Mouse (Mus musculus) kidney, postnatal 0 days (tissue): ENCODE data around the gene Tex47. TPM values are rescaled to one million over a fixed set of nuclear protein-coding genes. Genes with fewer than 3 reads are reported as not detected.
A peak's percentile ranks its signal among the peaks of the same experiment; 100 is the strongest.

Experiments
- ATAC-seq: fragments of 200-750 bp; cut with Nextera tagmentation; replicated peaks from 2 replicates; pipeline ENCODE4 v1.8.0; 2017; ENCODE audit warnings: low read depth, moderate number of reproducible peaks, moderate TSS enrichment, moderate library complexity; ENCODE audit not compliant: low FRiP score
- DNase-seq: peaks from one replicate; pipeline ENCODE4 v3.0.0-alpha.2; 2016; ENCODE audit warnings: low spot score
- H3K27ac ChIP-seq: fragments of 300-500 bp; sonication (generic); 2 replicates; pipeline ENCODE4 v1.5.1; 2014; ENCODE audit warnings: mild to moderate bottlenecking
- H3K27me3 ChIP-seq: fragments of 300-500 bp; sonication (generic); 2 replicates; pipeline ENCODE4 v1.6.1; 2014; ENCODE audit warnings: low read length, mixed read lengths; ENCODE audit not compliant: insufficient read depth
- H3K36me3 ChIP-seq: fragments of 300-500 bp; sonication (generic); 2 replicates; pipeline ENCODE4 v1.6.1; 2014; ENCODE audit warnings: low read length, mixed read lengths; ENCODE audit not compliant: insufficient read depth
- H3K4me1 ChIP-seq: fragments of 300-500 bp; sonication (generic); replicated peaks from 2 replicates; pipeline ENCODE4 v1.6.1; 2014; ENCODE audit warnings: antibody characterized with exemption, low read length, mixed read lengths; ENCODE audit not compliant: insufficient read depth
- H3K4me2 ChIP-seq: fragments of 300-500 bp; sonication (generic); 2 replicates; pipeline ENCODE4 v1.6.1; 2014; ENCODE audit warnings: mild to moderate bottlenecking, low read length, moderate library complexity, mixed read lengths
- H3K4me3 ChIP-seq: fragments of 300-500 bp; sonication (generic); replicated peaks from 2 replicates; pipeline ENCODE4 v1.5.1; 2014; ENCODE audit warnings: low read depth, low read length
- H3K9ac ChIP-seq: fragments of 300-500 bp; sonication (generic); 2 replicates; pipeline ENCODE4 v1.6.1; 2014; ENCODE audit warnings: low read depth, low read length
- H3K9me3 ChIP-seq: fragments of 300-500 bp; sonication (generic); replicated peaks from 2 replicates; pipeline ENCODE4 v1.6.1; 2016; ENCODE audit warnings: low read length, inconsistent platforms, mixed read lengths
- CTCF ChIP-seq: IDR thresholded peaks from 2 replicates; pipeline ENCODE4 v1.5.1; 2016; ENCODE audit warnings: antibody characterized with exemption, low read depth, mild to moderate bottlenecking, moderate library complexity
- WGBS: fragments of 180-500 bp; shearing (Covaris S2); extraction: QIAGEN DNeasy Blood & Tissue Kit; methylation state at CpG from one replicate; pipeline ENCODE4 v1.1.7; 2014; 5-methylcytosine and 5-hydroxymethylcytosine counted together
- polyA plus RNA-seq: library from polyadenylated mRNA; unstranded; fragments of >200 nt; fragmentation: Nextera tagmentation; extraction: Ambion mirVana; gene quantifications from 2 replicates; pipeline ENCODE4 v1.2.1, GENCODE M21; 2015

Tex47 gene
- polyA plus RNA-seq, result 0.07 TPM in 1 of 2 replicates, not detected in the other

GRCm38 (mm10) chr5:7303819-7304218 is at the start of gene Tex47:
Tex47 (plus strand) TSS chr5:7304119.
- Histone ChIP-seq H3K4me2 (no peak within 1 kb of the TSS), H3K36me3 (no peaks in the 10 kb centered on the region), H3K9me3 (no peaks in the 10 kb centered on the region), H3K9ac (no peak within 1 kb of the TSS), H3K27me3 (no peaks in the 10 kb centered on the region), H3K4me3 (no peak within 1 kb of the TSS), H3K4me1 (no peaks in the 10 kb centered on the region), H3K27ac (no peak within 1 kb of the TSS)
- DNase-seq (no peak), ATAC-seq (no peak)
- no peak for TF ChIP-seq CTCF
- WGBS, result 81% methylated on average over 1 of the region's 1 CpGs

GRCm38 (mm10) chr5:7276659-7277455 is 27.1 kb upstream of the Tex47 start:
- H3K27ac ChIP-seq, result no peak overlapping the region
- H3K9me3 ChIP-seq, result no peaks in the 10 kb centered on the region
- WGBS, result 86% methylated on average over 7 of the region's 7 CpGs
- H3K4me3 ChIP-seq, result no peak overlapping the region
- ATAC-seq (no peak), DNase-seq (no peak)
- no peak overlapping the region for H3K9ac ChIP-seq
- no peaks in the 10 kb centered on the region for H3K36me3 ChIP-seq
- H3K27me3 ChIP-seq, result no peaks in the 10 kb centered on the region
- H3K4me1 ChIP-seq, result no peaks in the 10 kb centered on the region
- no peak for TF ChIP-seq CTCF
- no peak overlapping the region for H3K4me2 ChIP-seq

GRCm38 (mm10) chr5:7284336-7284735 is 19.6 kb upstream of the Tex47 start:
- H3K4me3 ChIP-seq, result no peak overlapping the region
- DNase-seq (no peak), ATAC-seq (no peak)
- H3K4me2 ChIP-seq, result no peak overlapping the region
- 86% methylated on average over 1 of the region's 1 CpGs for WGBS
- H3K9me3 ChIP-seq, result no peaks in the 10 kb centered on the region
- no peak overlapping the region for H3K9ac ChIP-seq
- no peaks in the 10 kb centered on the region for H3K36me3 ChIP-seq
- no peaks in the 10 kb centered on the region for H3K27me3 ChIP-seq
- no peak for TF ChIP-seq CTCF
- no peak overlapping the region for H3K27ac ChIP-seq
- H3K4me1 ChIP-seq, result no peaks in the 10 kb centered on the region

GRCm38 (mm10) chr5:7302969-7303368 is 950 bp upstream of the Tex47 start:
- ATAC-seq (no peak), DNase-seq (no peak)
- Histone ChIP-seq H3K36me3 (no peaks in the 10 kb centered on the region), H3K9me3 (no peaks in the 10 kb centered on the region), H3K27ac (no peak overlapping the region), H3K4me2 (no peak overlapping the region), H3K4me3 (no peak overlapping the region), H3K9ac (no peak overlapping the region), H3K27me3 (no peaks in the 10 kb centered on the region), H3K4me1 (no peaks in the 10 kb centered on the region)
- whole genome bisulfite sequencing, result 61% methylated on average over 1 of the region's 1 CpGs
- no peak for TF ChIP-seq CTCF

- Histone ChIP-seq H3K9me3 (no peaks in the 10 kb centered on the region), H3K27ac (no peak overlapping the region), H3K4me3 (no peak overlapping the region), H3K9ac (no peak overlapping the region), H3K4me2 (no peak overlapping the region), H3K4me1 (no peaks in the 10 kb centered on the region), H3K27me3 (no peaks in the 10 kb centered on the region), H3K36me3 (no peaks in the 10 kb centered on the region)
- ATAC-seq (no peak), DNase-seq (no peak)
- TF ChIP-seq CTCF, result no peak
- WGBS, result 82% methylated on average over 4 of the region's 4 CpGs
Measured at GRCm38 (mm10) chr5:7325594-7325993, 21.7 kb downstream of the Tex47 start.

- Histone ChIP-seq H3K27me3 (no peaks in the 10 kb centered on the region), H3K36me3 (no peaks in the 10 kb centered on the region), H3K27ac (no peak within 1 kb of the TSS), H3K4me2 (peak within 1 kb of the TSS; percentile 93), H3K9me3 (no peaks in the 10 kb centered on the region), H3K9ac (peak within 1 kb of the TSS; percentile 31; the same call in 1 of the 2 replicates), H3K4me3 (peak within 1 kb of the TSS; percentile 47), H3K4me1 (0 out of 2 replicates have a peak, but pooled peaks cover 6% of the 10 kb centered on the region)
- TF ChIP-seq CTCF, result peak; percentile 37; the same call in 1 of the 2 replicates
- peak; percentile 85 for ATAC-seq
- WGBS, result under 1% methylated on average over 50 of the region's 50 CpGs
- DNase-seq, result peak; percentile 64
Measured at GRCm38 (mm10) chr5:7344145-7345010, 40.5 kb downstream of the Tex47 start, which contains the start of gene Zfp804b. Zfp804b (minus strand) TSS chr5:7344756.
